In genomic region chr9:56463686-56464515, GRCm38 (mm10) we compare ENCODE assay signal across 9 mouse cellular contexts. TPM values are rescaled to one million over a fixed set of nuclear protein-coding genes. Genes with fewer than 3 reads are reported as not detected.
DNase-seq lines count a peak whose midpoint lies in the region; ATAC-seq and TF ChIP-seq lines count a peak whose summit lies in the region.
"Had no signal": no experiment of that assay in that cellular context is flagged by ENCODE, and none has a peak within 500 bp of the region (broad histone marks: within the 10 kb centered on the region; RNA-seq: fewer than 3 reads in every experiment).

No protein-coding gene starts in this region.

- H3K4me3 ChIP-seq in heart, embryonic 15.5 days: no peak overlapping the region
- no peak overlapping the region for H3K4me3 ChIP-seq in left cerebral cortex, adult 2 months

- WGBS in heart, embryonic 15.5 days: 42% methylated on average over 4 of the region's 4 CpGs

- ATAC-seq in heart, embryonic 15.5 days (replicated peaks; ENCODE audit: insufficient number of reproducible peaks, insufficient read depth, low FRiP score, low read depth): no peak; the same call in 1 of the 2 replicates

- H3K9ac ChIP-seq in heart, embryonic 15.5 days: no peak overlapping the region

- no peaks in the 10 kb centered on the region for H3K27me3 ChIP-seq in heart, embryonic 15.5 days
- H3K27me3 ChIP-seq: CH12.LX had no signal

- peaks cover 12% of the 10 kb centered on the region for H3K36me3 ChIP-seq in heart, embryonic 15.5 days

- peaks cover 46% of the 10 kb centered on the region for H3K4me1 ChIP-seq in heart, embryonic 15.5 days (replicated peaks)

- no peak for TF ChIP-seq CTCF in left cerebral cortex, adult 2 months (IDR thresholded peaks at IDR 0.05)

- intact Hi-C loops in left cerebral cortex, adult 2 months (cut with DNase I): no loop called here

- peak overlapping the region; percentile 78 for H3K27ac ChIP-seq in heart, embryonic 15.5 days
- no peak overlapping the region for H3K27ac ChIP-seq in left cerebral cortex, adult 2 months

- DNase-seq in adrenal gland, adult (ENCODE audit: inconsistent age in 2 of 2, low spot score in 1 of 2): peak; percentile 41 to 82
- DNase-seq in adrenal gland, postnatal 25 days: no peak
- peak; percentile 19 for DNase-seq in CD4-positive helper T cell, adult 2 months (ENCODE audit: low read depth, low spot score)
- DNase-seq in kidney, postnatal 36 days: peak; percentile 18 to 55
- DNase-seq in cerebellum, adult 11-12 months: no peak
- DNase-seq in T-cell, adult 2 months (ENCODE audit: low spot score): no peak
- no peak for DNase-seq in left cerebral cortex, adult 2 months (ENCODE audit: extremely low spot score in 1 of 2, low spot score in 2 of 2)

- no peak overlapping the region for H3K4me2 ChIP-seq in heart, embryonic 15.5 days

- H3K9me3 ChIP-seq in heart, embryonic 15.5 days (replicated peaks): no peaks in the 10 kb centered on the region

RNA-seq across cellular contexts. Expression of gene Hmg20a, which starts 45.5 kb away (rescaled TPM):
- 41.6 and 52.3 TPM in 2 replicates for total RNA-seq in adrenal gland, postnatal 25 days (2021)
- 48.9 and 56.4 TPM in 2 replicates for polyA plus RNA-seq in heart, embryonic 15.5 days (2015; fragmentation: Nextera tagmentation; extraction: Ambion mirVana)
- 10 to 100 TPM; 66.1 to 70.1 TPM for total RNA-seq in left cerebral cortex, adult 2 months (2021)

RNA-seq across cellular contexts. Expression of gene Peak1, which starts 46.0 kb away (rescaled TPM):
- total RNA-seq in adrenal gland, postnatal 25 days (2021): 61.1 and 64.9 TPM in 2 replicates
- polyA plus RNA-seq in heart, embryonic 15.5 days (2015; fragmentation: Nextera tagmentation; extraction: Ambion mirVana): 14.3 and 16.2 TPM in 2 replicates
- total RNA-seq in left cerebral cortex, adult 2 months (2021): 10 to 100 TPM; 36.7 TPM

Comparison
In these comparisons a context has a peak if more than half of its experiments do, and no peak if none do; other contexts are left out.
1. DNase-seq: peak in adrenal gland, adult (2 of 2), CD4-positive helper T cell, adult 2 months (single experiment) and kidney, postnatal 36 days (2 of 2); none in adrenal gland, postnatal 25 days (single experiment), cerebellum, adult 11-12 months (single experiment), T-cell, adult 2 months (single experiment) and left cerebral cortex, adult 2 months (0 of 2).